10 mouse cellular contexts compared by ENCODE assay signal in genomic region chr5:99278364-99278763, GRCm38 (mm10).
"Had no signal": no experiment of that assay in that cellular context is flagged by ENCODE, and none has a peak within 500 bp of the region (broad histone marks: within the 10 kb centered on the region; RNA-seq: fewer than 3 reads in every experiment).

No protein-coding gene starts in this region.

- H3K4me3 ChIP-seq: left cerebral cortex, adult 2 months; limb, embryonic 15.5 days; liver, embryonic 13.5 days; midbrain, embryonic 10.5 days; neural tube, embryonic 13.5 days had no signal

- H3K27me3 ChIP-seq: limb, embryonic 15.5 days; neural tube, embryonic 13.5 days had no signal

- H3K4me1 ChIP-seq: liver, embryonic 13.5 days had no signal

- H3K4me2 ChIP-seq: limb, embryonic 15.5 days; liver, embryonic 13.5 days; neural tube, embryonic 13.5 days had no signal

- H3K36me3 ChIP-seq: limb, embryonic 15.5 days; liver, embryonic 13.5 days; midbrain, embryonic 10.5 days; neural tube, embryonic 13.5 days had no signal

- H3K27ac ChIP-seq: left cerebral cortex, adult 2 months; limb, embryonic 15.5 days; liver, embryonic 13.5 days; midbrain, embryonic 10.5 days; stomach, postnatal 0 days had no signal

- DNase-seq: kidney, adult 18-20 months; liver, embryonic 13.5 days; right cerebral cortex, postnatal 14 days; thymus, postnatal 14 days had no signal

- H3K9ac ChIP-seq: limb, embryonic 15.5 days; liver, embryonic 13.5 days; liver, postnatal 0 days; neural tube, embryonic 13.5 days had no signal

- H3K9me3 ChIP-seq: limb, embryonic 15.5 days; liver, embryonic 13.5 days; midbrain, embryonic 10.5 days; neural tube, embryonic 13.5 days had no signal
